Mouse (Mus musculus) stomach, embryonic 16.5 days (tissue): ENCODE data around the gene Jak3. TPM values are rescaled to one million over a fixed set of nuclear protein-coding genes. Genes with fewer than 3 reads are reported as not detected.

ENCODE experiments used
- ATAC-seq: fragments of 200-750 bp; cut with Nextera tagmentation; 2 replicates; pipeline ENCODE4 v1.8.0; 2017; ENCODE audit warnings: moderate number of reproducible peaks, moderate TSS enrichment; ENCODE audit not compliant: insufficient read depth, low FRiP score
- H3K27ac ChIP-seq: fragments of 300-500 bp; sonication (generic); 2 replicates; pipeline ENCODE4 v1.5.1; 2014; ENCODE audit warnings: low read length
- H3K27me3 ChIP-seq: fragments of 300-500 bp; sonication (generic); 2 replicates; pipeline ENCODE4 v1.6.1; 2014; ENCODE audit warnings: low read length, control low read depth, mixed read lengths; ENCODE audit not compliant: control insufficient read depth, insufficient read depth
- H3K36me3 ChIP-seq: fragments of 300-500 bp; sonication (generic); 2 replicates; pipeline ENCODE4 v1.6.1; 2014; ENCODE audit warnings: low read length; ENCODE audit not compliant: control insufficient read depth, insufficient read depth
- H3K4me1 ChIP-seq: fragments of 300-500 bp; sonication (generic); 2 replicates; pipeline ENCODE4 v1.6.1; 2014; ENCODE audit warnings: low read length, control low read depth, mixed read lengths; ENCODE audit not compliant: control insufficient read depth, insufficient read depth
- H3K4me2 ChIP-seq: fragments of 300-500 bp; sonication (generic); 2 replicates; pipeline ENCODE4 v1.6.1; 2014; ENCODE audit warnings: low read depth, low read length, mixed read lengths
- H3K4me3 ChIP-seq: fragments of 300-500 bp; sonication (generic); replicated peaks from 2 replicates; pipeline ENCODE4 v1.5.1; 2014; ENCODE audit warnings: mild to moderate bottlenecking, low read length
- H3K9ac ChIP-seq: fragments of 300-500 bp; sonication (generic); 2 replicates; pipeline ENCODE4 v1.6.1; 2014; ENCODE audit warnings: low read length
- H3K9me3 ChIP-seq: fragments of 300-500 bp; sonication (generic); replicated peaks from 2 replicates; pipeline ENCODE4 v1.6.1; 2016; ENCODE audit warnings: low read length, control low read depth; ENCODE audit not compliant: control insufficient read depth
- WGBS: fragments of 180-500 bp; shearing (Covaris S2); extraction: QIAGEN DNeasy Blood & Tissue Kit; methylation state at CpG from one replicate; pipeline ENCODE4 v1.1.7; 2014; 5-methylcytosine and 5-hydroxymethylcytosine counted together
- polyA plus RNA-seq: library from polyadenylated mRNA; unstranded; fragments of >200 nt; fragmentation: Nextera tagmentation; extraction: Ambion mirVana; gene quantifications from 2 replicates; pipeline ENCODE4 v1.2.1, GENCODE M21; 2015

Jak3 gene
- polyA plus RNA-seq, 1 experiment from 2014 or later = 9.5 TPM

DNA sequence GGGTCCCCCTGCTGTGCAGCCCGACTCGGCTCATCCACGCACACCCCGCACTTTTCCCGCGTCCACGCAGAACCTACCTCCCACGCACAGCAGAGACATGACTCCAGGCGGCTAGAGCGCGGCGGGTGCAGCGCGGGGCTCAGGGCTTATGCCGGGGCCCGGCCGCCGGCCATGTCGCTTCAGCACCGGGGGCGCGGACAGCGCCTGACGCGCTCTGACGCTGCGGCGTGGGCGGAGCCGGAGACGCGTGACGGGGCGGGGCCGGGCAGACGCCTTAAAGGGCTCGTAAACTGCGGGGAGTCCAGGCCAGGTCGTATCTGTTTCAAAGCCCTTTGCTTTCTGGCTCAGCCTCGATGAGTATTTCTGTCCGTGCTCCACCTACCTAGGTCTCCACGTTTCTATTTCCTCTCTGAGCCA, 4.5 kb upstream of the Jak3 start, which contains the start of gene Unc13a:
Unc13a (minus strand) TSS at position 209 of the 417 bp plus-strand sequence.
- Histone ChIP-seq H3K4me2 (peak within 1 kb of the TSS; percentile 98), H3K36me3 (no peaks in the 10 kb centered on the region), H3K4me3 (peak within 1 kb of the TSS; percentile 56), H3K27ac (peak within 1 kb of the TSS; percentile 33; the same call in 1 of the 2 replicates), H3K4me1 (peaks cover 19% of the 10 kb centered on the region), H3K9ac (peak within 1 kb of the TSS; percentile 67), H3K9me3 (no peaks in the 10 kb centered on the region), H3K27me3 (peaks cover 14% of the 10 kb centered on the region)
- 0% methylated on average over 42 of the region's 42 CpGs for WGBS
- ATAC-seq = peak; percentile 71

DNA sequence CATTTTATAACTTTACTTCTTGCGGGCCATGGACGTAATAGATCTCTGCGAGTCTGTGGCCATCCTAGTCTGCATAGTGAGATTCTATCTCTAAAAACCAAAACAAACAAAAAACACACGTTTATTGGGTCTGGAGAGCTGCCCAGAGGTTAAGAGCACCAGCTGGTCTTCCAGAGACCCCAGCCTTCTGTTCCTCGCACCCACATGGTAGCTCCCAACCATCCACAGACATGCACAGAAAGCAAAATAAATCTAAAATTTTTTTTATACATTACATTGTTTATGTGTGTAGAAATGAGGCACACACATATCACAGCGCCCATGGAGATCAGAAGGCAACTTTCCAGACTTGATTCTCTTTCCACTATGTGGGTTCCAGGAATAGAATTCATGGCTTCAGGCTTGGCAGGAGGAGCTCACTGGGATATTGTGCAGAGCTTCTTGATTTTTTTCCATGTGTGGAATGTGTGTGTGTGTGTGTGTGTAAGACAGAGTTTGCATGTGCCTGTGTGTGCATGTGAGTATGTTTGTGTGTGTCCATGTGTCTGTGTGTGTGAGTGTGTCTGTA, 3.8 kb upstream of the Jak3 start:
- Histone ChIP-seq H3K27me3 (peaks cover 14% of the 10 kb centered on the region), H3K9me3 (no peaks in the 10 kb centered on the region), H3K4me2 (peak overlapping the region; percentile 98), H3K27ac (no peak overlapping the region), H3K4me3 (peak overlapping the region; percentile 56), H3K4me1 (peaks cover 19% of the 10 kb centered on the region), H3K36me3 (no peaks in the 10 kb centered on the region), H3K9ac (peak overlapping the region; percentile 67; the same call in 1 of the 2 replicates)
- WGBS = 63% methylated on average over 6 of the region's 6 CpGs
- ATAC-seq = no peak

DNA sequence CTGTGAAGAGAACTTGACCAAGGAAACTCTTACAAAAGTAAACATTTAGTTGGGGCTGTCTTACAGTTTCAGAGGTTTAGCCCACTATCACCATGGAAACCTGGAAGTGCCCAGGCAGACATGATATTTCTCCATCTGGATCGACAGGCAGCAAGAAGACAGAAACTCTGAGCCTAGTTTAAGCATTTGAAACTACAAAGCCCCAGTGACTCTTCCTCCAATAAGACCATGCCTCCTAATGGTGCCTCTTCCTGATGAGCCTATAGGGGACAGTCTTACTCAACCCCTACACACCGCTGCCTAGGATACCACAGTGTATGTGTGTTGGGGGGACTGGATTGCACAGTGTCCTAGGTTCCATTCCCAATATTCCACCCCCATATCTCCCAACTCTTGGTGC, 2.0 kb upstream of the Jak3 start:
- no peak for ATAC-seq
- WGBS = 48% methylated on average over 2 of the region's 2 CpGs
- Histone ChIP-seq H3K4me3 (no peak overlapping the region), H3K4me2 (no peak overlapping the region), H3K27me3 (peaks cover 10% of the 10 kb centered on the region), H3K9ac (no peak overlapping the region), H3K36me3 (no peaks in the 10 kb centered on the region), H3K4me1 (peaks cover 7% of the 10 kb centered on the region), H3K27ac (no peak overlapping the region), H3K9me3 (no peaks in the 10 kb centered on the region)

DNA sequence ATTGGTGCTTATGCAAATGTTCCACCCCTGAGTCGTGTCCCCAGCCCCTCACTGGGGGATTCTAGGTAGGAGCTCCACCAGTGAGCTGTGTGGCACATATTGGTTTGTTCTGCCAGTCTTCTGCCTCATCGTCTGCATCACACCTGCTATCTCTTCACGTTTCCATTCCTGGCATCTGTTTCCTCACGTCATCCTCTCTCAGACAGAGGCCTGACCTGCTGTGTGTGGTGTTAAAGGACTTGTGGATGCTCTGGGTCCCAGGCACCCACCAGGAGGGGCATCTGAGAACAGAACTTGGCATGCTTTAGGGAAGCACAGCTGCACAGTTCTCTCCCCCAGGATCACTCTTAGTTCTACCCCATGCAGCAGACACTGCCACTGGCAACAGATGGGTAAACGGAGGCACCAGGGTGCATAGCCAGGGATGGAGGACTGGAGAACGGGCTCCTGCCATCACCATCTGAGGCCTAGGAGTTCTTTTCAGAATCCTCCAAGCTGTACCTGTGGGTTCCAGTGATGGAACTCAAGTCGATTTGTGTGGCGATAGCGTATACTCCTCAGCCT, 558 bp upstream of the Jak3 start:
- 33% methylated on average over 9 of the region's 9 CpGs for WGBS
- Histone ChIP-seq H3K9ac (peak overlapping the region; percentile 81), H3K27ac (peak overlapping the region; percentile 85)

DNA sequence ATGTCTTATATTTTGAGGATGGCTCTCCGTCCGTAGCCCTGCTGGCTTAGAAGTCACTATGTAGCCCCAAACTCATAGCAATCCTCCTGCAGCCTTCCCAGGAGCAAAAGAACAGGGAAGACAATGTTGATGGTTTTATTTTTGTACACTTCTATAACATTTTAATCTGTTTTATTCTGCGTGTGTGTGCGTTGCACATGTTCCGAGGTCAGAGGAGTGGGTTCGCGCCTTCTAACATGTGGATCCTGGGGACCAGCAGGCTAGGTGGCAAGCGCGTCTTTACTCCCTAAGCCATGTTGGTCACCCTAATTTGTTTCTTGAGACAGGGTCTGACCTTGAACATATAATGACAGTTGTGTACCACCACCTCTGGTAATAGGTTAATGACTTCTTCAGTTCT, 707 bp downstream of the Jak3 start:
- peak overlapping the region; percentile 81 for H3K9ac ChIP-seq
- H3K4me3 ChIP-seq = peak overlapping the region; percentile 67
- WGBS = 49% methylated on average over 9 of the region's 9 CpGs
- H3K9me3 ChIP-seq = no peaks in the 10 kb centered on the region
- no peaks in the 10 kb centered on the region for H3K36me3 ChIP-seq
- peak overlapping the region; percentile 71 for H3K4me2 ChIP-seq
- H3K27ac ChIP-seq = peak overlapping the region; percentile 85
- no peak for ATAC-seq
- H3K4me1 ChIP-seq = peaks cover 14% of the 10 kb centered on the region
- H3K27me3 ChIP-seq = peaks cover 31% of the 10 kb centered on the region

More for the DNA sequence above, 558 bp upstream of the Jak3 start:
- ATAC-seq = no peak
- Histone ChIP-seq H3K4me2 (peak overlapping the region; percentile 71), H3K9me3 (no peaks in the 10 kb centered on the region), H3K27me3 (peaks cover 19% of the 10 kb centered on the region), H3K36me3 (no peaks in the 10 kb centered on the region), H3K4me3 (peak overlapping the region; percentile 67), H3K4me1 (peaks cover 15% of the 10 kb centered on the region)

DNA sequence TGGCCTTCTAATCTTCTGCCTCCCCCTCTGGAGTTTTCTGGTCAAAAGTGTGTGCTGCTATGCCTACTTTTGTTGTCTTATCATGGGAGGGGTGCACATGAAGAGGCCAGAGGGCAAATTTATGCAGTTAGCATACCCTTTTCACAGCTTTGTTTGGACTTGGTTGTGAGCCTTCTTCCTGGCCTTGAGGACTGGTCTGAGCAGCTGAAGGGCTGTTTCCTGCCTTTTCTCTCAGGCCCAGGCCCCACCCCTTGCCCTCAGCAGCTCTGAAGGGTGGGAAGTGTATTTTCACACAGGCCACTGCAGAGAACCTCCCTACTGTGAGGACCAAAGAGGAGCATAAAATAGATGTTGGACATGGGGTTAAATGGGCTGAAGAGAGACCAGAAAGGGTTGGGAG, 1.5 kb downstream of the Jak3 start:
- 0 out of 2 replicates have a peak overlapping the region, but pooled peaks have one; percentile 71 for H3K4me2 ChIP-seq
- ATAC-seq = no peak

DNA sequence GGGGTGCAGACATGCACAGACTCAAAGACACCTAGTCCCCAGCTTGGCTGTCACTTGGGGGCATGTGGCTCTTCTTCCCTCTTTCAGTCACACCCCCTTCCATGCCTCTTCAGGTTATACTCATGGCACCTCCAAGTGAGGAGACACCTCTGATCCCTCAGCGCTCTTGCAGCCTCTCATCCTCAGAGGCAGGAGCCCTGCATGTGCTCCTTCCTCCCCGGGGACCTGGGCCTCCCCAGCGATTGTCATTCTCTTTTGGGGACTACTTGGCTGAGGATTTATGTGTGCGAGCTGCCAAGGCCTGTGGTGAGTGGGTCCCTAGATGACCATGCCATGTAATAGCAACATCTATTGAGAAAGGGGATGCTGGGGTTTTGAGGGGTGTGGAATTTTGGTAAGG, 2.1 kb downstream of the Jak3 start:
- Histone ChIP-seq H3K27ac (no peak overlapping the region), H3K4me1 (peaks cover 14% of the 10 kb centered on the region), H3K27me3 (peaks cover 43% of the 10 kb centered on the region), H3K36me3 (no peaks in the 10 kb centered on the region), H3K9ac (no peak overlapping the region), H3K4me3 (no peak overlapping the region), H3K9me3 (no peaks in the 10 kb centered on the region), H3K4me2 (no peak overlapping the region)
- ATAC-seq = no peak
- 67% methylated on average over 4 of the region's 4 CpGs for WGBS

More for the DNA sequence above, 1.5 kb downstream of the Jak3 start:
- peak overlapping the region; percentile 22; the same call in 1 of the 2 replicates for H3K9ac ChIP-seq
- H3K36me3 ChIP-seq = no peaks in the 10 kb centered on the region
- H3K4me3 ChIP-seq = no peak overlapping the region
- peaks cover 14% of the 10 kb centered on the region for H3K4me1 ChIP-seq
- peaks cover 39% of the 10 kb centered on the region for H3K27me3 ChIP-seq
- 0 out of 2 replicates have a peak overlapping the region, but pooled peaks have one; percentile 31 for H3K27ac ChIP-seq
- no peaks in the 10 kb centered on the region for H3K9me3 ChIP-seq

DNA sequence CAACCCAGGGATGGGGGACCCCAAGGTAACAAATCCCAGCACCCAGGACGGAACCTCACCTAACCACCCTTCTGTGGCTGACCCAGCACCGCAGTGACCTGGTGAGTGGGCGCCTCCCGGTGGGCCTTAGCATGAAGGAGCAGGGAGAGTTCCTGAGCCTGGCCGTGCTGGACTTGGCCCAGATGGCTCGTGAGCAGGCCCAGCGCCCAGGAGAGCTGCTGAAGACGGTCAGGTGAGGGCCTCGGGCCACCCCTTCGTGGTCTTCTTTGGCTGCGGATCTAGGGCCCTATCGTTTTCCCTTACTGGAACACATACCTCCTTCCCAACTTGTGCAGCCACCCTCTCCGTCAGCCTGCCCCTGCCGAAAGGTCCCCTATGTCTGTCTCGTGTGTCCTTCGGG, 3.0 kb downstream of the Jak3 start:
- H3K9me3 ChIP-seq = no peaks in the 10 kb centered on the region
- 28% methylated on average over 16 of the region's 16 CpGs for WGBS
- H3K27ac ChIP-seq = no peak overlapping the region
- peak overlapping the region; percentile 60; the same call in 1 of the 2 replicates for H3K9ac ChIP-seq
- peaks cover 14% of the 10 kb centered on the region for H3K4me1 ChIP-seq
- H3K4me3 ChIP-seq = peak overlapping the region; percentile 40
- no peaks in the 10 kb centered on the region for H3K36me3 ChIP-seq
- ATAC-seq = no peak
- peaks cover 52% of the 10 kb centered on the region for H3K27me3 ChIP-seq
- peak overlapping the region; percentile 58 for H3K4me2 ChIP-seq

DNA sequence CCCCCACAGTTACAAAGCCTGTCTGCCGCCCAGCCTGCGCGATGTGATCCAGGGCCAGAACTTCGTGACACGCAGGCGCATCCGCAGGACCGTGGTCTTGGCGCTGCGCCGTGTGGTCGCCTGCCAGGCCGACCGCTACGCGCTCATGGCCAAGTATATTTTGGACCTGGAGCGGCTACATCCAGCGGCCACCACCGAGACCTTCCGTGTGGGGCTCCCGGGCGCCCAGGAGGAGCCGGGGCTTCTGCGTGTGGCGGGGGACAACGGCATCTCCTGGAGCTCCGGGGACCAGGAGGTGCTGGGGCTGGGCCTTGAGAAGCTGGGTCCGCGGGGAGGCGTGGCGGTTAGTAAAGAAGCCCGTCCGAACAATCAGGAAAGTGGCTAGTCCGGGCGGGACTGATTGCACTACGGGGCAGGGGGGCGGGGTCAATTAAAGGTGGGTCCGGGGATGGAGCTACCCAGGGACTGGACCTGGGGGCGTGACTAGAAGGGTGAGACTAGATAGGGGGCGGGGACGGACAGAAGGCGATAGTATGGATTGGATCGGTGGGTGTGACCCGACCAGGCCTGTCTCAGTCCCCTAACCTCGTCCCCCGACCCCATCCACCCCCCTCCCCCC, 3.6 kb downstream of the Jak3 start:
- peaks cover 14% of the 10 kb centered on the region for H3K4me1 ChIP-seq
- no peaks in the 10 kb centered on the region for H3K36me3 ChIP-seq
- peak overlapping the region; percentile 40 for H3K4me3 ChIP-seq
- 6% methylated on average over 46 of the region's 46 CpGs for WGBS
- H3K27ac ChIP-seq = no peak overlapping the region
- no peaks in the 10 kb centered on the region for H3K9me3 ChIP-seq
- H3K9ac ChIP-seq = peak overlapping the region; percentile 60; the same call in 1 of the 2 replicates
- peak overlapping the region; percentile 58 for H3K4me2 ChIP-seq
- H3K27me3 ChIP-seq = peaks cover 57% of the 10 kb centered on the region
- ATAC-seq = no peak; the same call in 1 of the 2 replicates
